In the genomic region with DNA sequence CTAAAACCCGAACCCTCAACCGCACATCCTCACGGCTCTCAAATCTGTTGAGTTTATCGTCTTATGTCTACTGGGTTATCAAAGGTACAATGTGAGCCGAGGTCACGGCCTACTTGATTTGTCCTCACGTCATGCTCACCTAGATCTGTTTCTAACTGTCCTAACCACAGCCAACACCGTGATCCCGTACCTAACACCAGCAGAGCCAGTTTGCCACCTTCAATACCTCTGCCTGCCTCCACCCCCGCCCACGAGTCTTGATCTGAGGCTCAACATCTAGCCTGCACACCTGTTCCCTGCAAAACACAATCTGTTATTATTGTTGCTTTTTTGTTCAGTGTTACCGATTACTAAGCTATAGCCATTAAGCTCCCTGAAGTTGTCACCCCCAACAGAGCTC, we compare ENCODE assay signal across 11 mouse cellular contexts. TPM values are rescaled to one million over a fixed set of nuclear protein-coding genes. Genes with fewer than 3 reads are reported as not detected.
A peak's percentile ranks its signal among the peaks of the same experiment; 100 is the strongest.
DNase-seq lines count a peak whose midpoint lies in the region; ATAC-seq and TF ChIP-seq lines count a peak whose summit lies in the region.
"Had no signal": no experiment of that assay in that cellular context is flagged by ENCODE, and none has a peak within 500 bp of the region (broad histone marks: within the 10 kb centered on the region; RNA-seq: fewer than 3 reads in every experiment).

No protein-coding gene starts in this region.

- no peak overlapping the region for H3K4me3 ChIP-seq in heart, embryonic 16.5 days (ENCODE audit: low read length)
- H3K4me3 ChIP-seq in embryonic facial prominence, embryonic 10.5 days, result peak overlapping the region; percentile 98; the same call in 1 of the 2 replicates
- no peak overlapping the region for H3K4me3 ChIP-seq in embryonic facial prominence, embryonic 14.5 days (ENCODE audit: low read depth, low read length)
- H3K4me3 ChIP-seq in limb, embryonic 12.5 days (replicated peaks), result no peak overlapping the region
- H3K4me3 ChIP-seq in intestine, postnatal 0 days (ENCODE audit: low read depth, low read length), result no peak overlapping the region
- H3K4me3 ChIP-seq: erythroblast, embryonic 14.5 days had no signal

- ATAC-seq in heart, embryonic 16.5 days (replicated peaks; ENCODE audit: extremely low read depth, insufficient read depth, low FRiP score), result no peak
- no peak for ATAC-seq in embryonic facial prominence, embryonic 14.5 days (ENCODE audit: low read depth)
- ATAC-seq in limb, embryonic 12.5 days (ENCODE audit: insufficient number of reproducible peaks, insufficient read depth, low FRiP score, low TSS enrichment, low read depth), result no peak
- no peak for ATAC-seq in intestine, postnatal 0 days

- H3K9ac ChIP-seq in heart, embryonic 16.5 days (ENCODE audit: low read length), result no peak overlapping the region
- no peak overlapping the region for H3K9ac ChIP-seq in embryonic facial prominence, embryonic 14.5 days (ENCODE audit: low read depth, low read length)
- no peak overlapping the region for H3K9ac ChIP-seq in limb, embryonic 12.5 days (replicated peaks)
- H3K9ac ChIP-seq in intestine, postnatal 0 days (ENCODE audit: low read depth, low read length), result no peak overlapping the region
- H3K9ac ChIP-seq: liver, embryonic 14.5 days had no signal

- no peaks in the 10 kb centered on the region for H3K9me3 ChIP-seq in heart, embryonic 16.5 days (replicated peaks; ENCODE audit: control insufficient read depth, low read length)
- H3K9me3 ChIP-seq in embryonic facial prominence, embryonic 10.5 days, result no peaks in the 10 kb centered on the region
- no peaks in the 10 kb centered on the region for H3K9me3 ChIP-seq in embryonic facial prominence, embryonic 14.5 days (ENCODE audit: control insufficient read depth, low read length)
- no peaks in the 10 kb centered on the region for H3K9me3 ChIP-seq in limb, embryonic 12.5 days
- H3K9me3 ChIP-seq in intestine, postnatal 0 days (ENCODE audit: control insufficient read depth), result no peaks in the 10 kb centered on the region

- peaks cover 13% of the 10 kb centered on the region for H3K36me3 ChIP-seq in heart, embryonic 16.5 days (ENCODE audit: control insufficient read depth, insufficient read depth)
- peaks cover 48% of the 10 kb centered on the region for H3K36me3 ChIP-seq in embryonic facial prominence, embryonic 10.5 days (replicated peaks)
- peaks cover 35% of the 10 kb centered on the region; the same call in 1 of the 2 replicates for H3K36me3 ChIP-seq in embryonic facial prominence, embryonic 14.5 days (ENCODE audit: control insufficient read depth, insufficient read depth, low read length)
- peaks cover 37% of the 10 kb centered on the region for H3K36me3 ChIP-seq in limb, embryonic 12.5 days
- 0 out of 2 replicates have a peak, but pooled peaks cover 19% of the 10 kb centered on the region for H3K36me3 ChIP-seq in intestine, postnatal 0 days (ENCODE audit: control insufficient read depth, insufficient read depth)

- WGBS in heart, embryonic 16.5 days, result 79% methylated on average over 12 of the region's 12 CpGs
- 96% methylated on average over 12 of the region's 12 CpGs for WGBS in embryonic facial prominence, embryonic 10.5 days
- WGBS in embryonic facial prominence, embryonic 14.5 days, result 92% methylated on average over 12 of the region's 12 CpGs
- 90% methylated on average over 12 of the region's 12 CpGs for WGBS in limb, embryonic 12.5 days
- 89% methylated on average over 12 of the region's 12 CpGs for WGBS in intestine, postnatal 0 days

- H3K4me1 ChIP-seq in heart, embryonic 16.5 days (ENCODE audit: control insufficient read depth, insufficient read depth, low read length), result peaks cover 48% of the 10 kb centered on the region
- peaks cover 60% of the 10 kb centered on the region for H3K4me1 ChIP-seq in embryonic facial prominence, embryonic 10.5 days
- H3K4me1 ChIP-seq in embryonic facial prominence, embryonic 14.5 days (ENCODE audit: control insufficient read depth, insufficient read depth, low read length), result peaks cover 27% of the 10 kb centered on the region
- H3K4me1 ChIP-seq in limb, embryonic 12.5 days (replicated peaks), result peaks cover 52% of the 10 kb centered on the region
- peaks cover 16% of the 10 kb centered on the region; the same call in 1 of the 2 replicates for H3K4me1 ChIP-seq in intestine, postnatal 0 days (replicated peaks; ENCODE audit: control insufficient read depth, insufficient read depth, low read length)

- H3K27ac ChIP-seq in heart, embryonic 16.5 days (ENCODE audit: low read length), result no peak overlapping the region
- H3K27ac ChIP-seq in embryonic facial prominence, embryonic 10.5 days (replicated peaks), result no peak overlapping the region
- no peak overlapping the region for H3K27ac ChIP-seq in embryonic facial prominence, embryonic 14.5 days (replicated peaks; ENCODE audit: low read depth, low read length)
- no peak overlapping the region for H3K27ac ChIP-seq in limb, embryonic 12.5 days
- no peak overlapping the region for H3K27ac ChIP-seq in intestine, postnatal 0 days (ENCODE audit: low read depth, low read length)
- H3K27ac ChIP-seq: liver, embryonic 14.5 days had no signal

- H3K4me2 ChIP-seq in heart, embryonic 16.5 days (ENCODE audit: low read depth, low read length), result peak overlapping the region; percentile 77; the same call in 1 of the 2 replicates
- H3K4me2 ChIP-seq in embryonic facial prominence, embryonic 14.5 days (ENCODE audit: low read depth, low read length), result peak overlapping the region; percentile 52; the same call in 1 of the 2 replicates
- 0 out of 2 replicates have a peak overlapping the region, but pooled peaks have one; percentile 73 for H3K4me2 ChIP-seq in limb, embryonic 12.5 days
- H3K4me2 ChIP-seq in intestine, postnatal 0 days (replicated peaks; ENCODE audit: low read depth), result no peak overlapping the region

- DNase-seq in heart, adult 18-20 months, result no peak
- no peak for DNase-seq in embryonic facial prominence, embryonic 10.5 days (ENCODE audit: low spot score)
- no peak for DNase-seq in embryonic facial prominence, embryonic 14.5 days (ENCODE audit: low spot score)
- DNase-seq in spleen, postnatal 10 days (ENCODE audit: low spot score in 2 of 2), result no peak
- no peak for DNase-seq in right cerebral cortex, postnatal 4 days
- DNase-seq: cerebellum, postnatal 25 days had no signal

- no peak for TF ChIP-seq CTCF in intestine, postnatal 0 days (IDR thresholded peaks at IDR 0.05; ENCODE audit: low read depth)

- H3K27me3 ChIP-seq in heart, embryonic 16.5 days (ENCODE audit: control insufficient read depth, insufficient read depth, low read length), result no peaks in the 10 kb centered on the region
- no peaks in the 10 kb centered on the region for H3K27me3 ChIP-seq in embryonic facial prominence, embryonic 10.5 days (replicated peaks; ENCODE audit: low read depth, poor library complexity, severe bottlenecking)
- no peaks in the 10 kb centered on the region for H3K27me3 ChIP-seq in embryonic facial prominence, embryonic 14.5 days (replicated peaks; ENCODE audit: control insufficient read depth, insufficient read depth, low read length)
- no peaks in the 10 kb centered on the region for H3K27me3 ChIP-seq in limb, embryonic 12.5 days
- no peaks in the 10 kb centered on the region for H3K27me3 ChIP-seq in intestine, postnatal 0 days (replicated peaks; ENCODE audit: control insufficient read depth, insufficient read depth, low read length)

RNA-seq across cellular contexts. Expression of gene Mtch1, which starts 2.5 kb away (rescaled TPM):
- polyA plus RNA-seq in heart, embryonic 16.5 days (2015; fragmentation: Nextera tagmentation; extraction: Ambion mirVana), result 220 and 273 TPM in 2 replicates
- 100 to 1,000 TPM; 193 to 203 TPM for total RNA-seq in heart, adult 18-20 months (2021)
- 278 and 280 TPM in 2 replicates for polyA plus RNA-seq in embryonic facial prominence, embryonic 10.5 days (2016; fragmentation: Nextera tagmentation; extraction: Ambion mirVana)
- 396 and 441 TPM in 2 replicates for polyA plus RNA-seq in embryonic facial prominence, embryonic 14.5 days (2014; fragmentation: Nextera tagmentation; extraction: Ambion mirVana)
- polyA plus RNA-seq in limb, embryonic 12.5 days (2016; fragmentation: Nextera tagmentation; extraction: Ambion mirVana), result 368 and 379 TPM in 2 replicates
- 139 and 143 TPM in 2 replicates for polyA plus RNA-seq in intestine, postnatal 0 days (2015; fragmentation: Nextera tagmentation; extraction: Ambion mirVana)

RNA-seq across cellular contexts. Expression of gene Fgd2, which starts 15.4 kb away (rescaled TPM):
- 4.8 and 4.9 TPM in 2 replicates for polyA plus RNA-seq in heart, embryonic 16.5 days (2015; fragmentation: Nextera tagmentation; extraction: Ambion mirVana)
- total RNA-seq in heart, adult 18-20 months (2021), result 1 to 10 TPM; 1.5 to 2.6 TPM
- polyA plus RNA-seq in embryonic facial prominence, embryonic 10.5 days (2016; fragmentation: Nextera tagmentation; extraction: Ambion mirVana), result 10.2 and 12.3 TPM in 2 replicates
- polyA plus RNA-seq in embryonic facial prominence, embryonic 14.5 days (2014; fragmentation: Nextera tagmentation; extraction: Ambion mirVana), result 10.5 and 12.7 TPM in 2 replicates
- polyA plus RNA-seq in limb, embryonic 12.5 days (2016; fragmentation: Nextera tagmentation; extraction: Ambion mirVana), result 5.6 and 7.1 TPM in 2 replicates
- 4.9 and 6.0 TPM in 2 replicates for polyA plus RNA-seq in intestine, postnatal 0 days (2015; fragmentation: Nextera tagmentation; extraction: Ambion mirVana)

RNA-seq across cellular contexts. Expression of gene Pi16, which starts 27.8 kb away (rescaled TPM):
- 3.5 and 4.0 TPM in 2 replicates for polyA plus RNA-seq in heart, embryonic 16.5 days (2015; fragmentation: Nextera tagmentation; extraction: Ambion mirVana)
- total RNA-seq in heart, adult 18-20 months (2021), result 10 to 100 TPM; 22.7 to 29.1 TPM
- polyA plus RNA-seq in embryonic facial prominence, embryonic 10.5 days (2016; fragmentation: Nextera tagmentation; extraction: Ambion mirVana), result 0.65 and 0.91 TPM in 2 replicates
- 1.8 and 3.0 TPM in 2 replicates for polyA plus RNA-seq in embryonic facial prominence, embryonic 14.5 days (2014; fragmentation: Nextera tagmentation; extraction: Ambion mirVana)
- 0.38 and 0.51 TPM in 2 replicates for polyA plus RNA-seq in limb, embryonic 12.5 days (2016; fragmentation: Nextera tagmentation; extraction: Ambion mirVana)
- polyA plus RNA-seq in intestine, postnatal 0 days (2015; fragmentation: Nextera tagmentation; extraction: Ambion mirVana), result 0.73 and 0.76 TPM in 2 replicates
